Mouse (Mus musculus) C2C12 (cell line): ENCODE data around the gene Magix. TPM values are rescaled to one million over a fixed set of nuclear protein-coding genes. Genes with fewer than 3 reads are reported as not detected.

Experiments used
- H3K27me3 ChIP-seq: one replicate; pipeline ENCODE4 v1.6.1; 2011; ENCODE audit not compliant: control insufficient read depth, insufficient read depth, insufficient read length
- H3K36me3 ChIP-seq: one replicate; pipeline ENCODE4 v1.6.1; 2011; ENCODE audit not compliant: control insufficient read depth, insufficient read depth
- H3K4me3 ChIP-seq: one replicate; pipeline ENCODE4 v1.5.1; 2011; ENCODE audit warnings: mild to moderate bottlenecking, control low read depth; ENCODE audit not compliant: poor library complexity, insufficient read depth, severe bottlenecking
- H3K79me2 ChIP-seq: one replicate; pipeline ENCODE4 v1.6.1; 2011; ENCODE audit not compliant: control insufficient read depth, insufficient read depth
- H3K79me3 ChIP-seq: one replicate; pipeline ENCODE4 v1.6.1; 2011; ENCODE audit warnings: low read depth, control low read depth
- H3ac ChIP-seq: one replicate; pipeline ENCODE3; 2011; ENCODE audit warnings: low read depth; ENCODE audit not compliant: control insufficient read depth, insufficient read length
- CEBPB ChIP-seq: IDR thresholded peaks from one replicate; pipeline ENCODE4 v1.6.1; 2011; ENCODE audit warnings: low read depth, mild to moderate bottlenecking, control low read depth, moderate library complexity
- CTCF ChIP-seq: IDR thresholded peaks from one replicate; pipeline ENCODE4 v1.5.1; 2011; ENCODE audit not compliant: control insufficient read depth, insufficient read depth, insufficient read length
- FOSL1 ChIP-seq: IDR thresholded peaks from one replicate; pipeline ENCODE4 v1.8.0; 2011; ENCODE audit warnings: mild to moderate bottlenecking, low read length; ENCODE audit not compliant: poor library complexity, insufficient read depth, severe bottlenecking
- MAX ChIP-seq: IDR thresholded peaks from one replicate; pipeline ENCODE4 v1.6.1; 2011; ENCODE audit warnings: mild to moderate bottlenecking, control low read depth
- MYOD1 ChIP-seq: IDR thresholded peaks from one replicate; pipeline ENCODE4 v1.6.1; 2011; ENCODE audit warnings: low read depth; ENCODE audit not compliant: control insufficient read depth, insufficient read length
- MYOG ChIP-seq: IDR thresholded peaks from one replicate; pipeline ENCODE4 v1.6.1; 2011; ENCODE audit not compliant: control insufficient read depth, insufficient read length; ENCODE audit errors: extremely low read depth
- USF1 ChIP-seq: IDR thresholded peaks from one replicate; pipeline ENCODE4 v1.6.1; 2011; ENCODE audit warnings: low read depth, mild to moderate bottlenecking, control low read depth, moderate library complexity
- polyA plus RNA-seq: library from polyadenylated mRNA; unstranded; fragments of >200 nt; fragmentation: generic; extraction: Trizol; gene quantifications from one replicate; pipeline ENCODE4 v1.2.1, GENCODE M21; 2012; ENCODE audit warnings: missing spikeins

Magix gene
- polyA plus RNA-seq, 1 experiment, result 0.08 TPM

DNA sequence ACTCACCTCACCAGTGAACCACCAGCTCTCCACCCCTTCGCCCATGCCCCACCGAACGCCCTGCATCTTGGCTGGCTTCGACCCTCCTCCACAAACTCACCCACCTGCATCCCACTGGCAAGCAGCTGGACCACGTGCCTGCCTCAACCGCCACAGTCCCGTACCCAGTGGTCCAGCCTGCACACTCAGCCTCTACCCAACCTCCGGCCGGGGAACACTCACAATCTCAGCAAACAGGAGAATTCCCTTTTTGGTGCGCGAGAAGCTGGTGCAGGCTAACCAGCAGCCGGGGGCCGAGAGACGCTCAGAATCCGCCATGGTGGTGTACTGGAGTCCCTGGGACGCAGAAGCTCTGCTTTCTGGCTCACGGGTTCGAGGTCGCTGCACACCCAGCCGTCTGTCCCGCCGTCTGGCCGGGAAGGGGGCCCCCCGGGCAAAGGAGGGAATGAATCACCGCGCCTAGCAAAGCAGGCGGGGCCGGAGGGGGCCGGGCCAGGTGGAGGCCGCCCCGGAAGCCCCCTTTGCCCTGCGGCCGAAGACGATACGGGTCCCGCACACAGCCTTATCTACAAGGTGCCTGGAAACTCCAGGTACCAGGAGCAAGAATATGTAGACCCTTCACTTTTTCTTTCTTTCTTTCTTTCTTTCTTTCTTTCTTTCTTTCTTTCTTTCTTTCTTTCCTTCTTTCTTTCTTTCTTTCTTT, 10.0 kb downstream of the Magix start, which contains the start of gene Plp2:
Gene Plp2, minus strand, starts transcription at position 470 of the 703 bp plus-strand sequence.
- no peaks in the 10 kb centered on the region for H3K27me3 ChIP-seq
- peaks cover 33% of the 10 kb centered on the region for H3K79me2 ChIP-seq
- peak within 1 kb of the TSS; percentile 99 for H3ac ChIP-seq
- peaks cover 22% of the 10 kb centered on the region for H3K36me3 ChIP-seq
- H3K4me3 ChIP-seq, result peak within 1 kb of the TSS; percentile 71
- TF ChIP-seq MYOD1 (no peak), CTCF (no peak), FOSL1 (no peak), USF1 (no peak), CEBPB (no peak), MYOG (no peak), MAX (no peak)
- H3K79me3 ChIP-seq, result peaks cover 19% of the 10 kb centered on the region

DNA sequence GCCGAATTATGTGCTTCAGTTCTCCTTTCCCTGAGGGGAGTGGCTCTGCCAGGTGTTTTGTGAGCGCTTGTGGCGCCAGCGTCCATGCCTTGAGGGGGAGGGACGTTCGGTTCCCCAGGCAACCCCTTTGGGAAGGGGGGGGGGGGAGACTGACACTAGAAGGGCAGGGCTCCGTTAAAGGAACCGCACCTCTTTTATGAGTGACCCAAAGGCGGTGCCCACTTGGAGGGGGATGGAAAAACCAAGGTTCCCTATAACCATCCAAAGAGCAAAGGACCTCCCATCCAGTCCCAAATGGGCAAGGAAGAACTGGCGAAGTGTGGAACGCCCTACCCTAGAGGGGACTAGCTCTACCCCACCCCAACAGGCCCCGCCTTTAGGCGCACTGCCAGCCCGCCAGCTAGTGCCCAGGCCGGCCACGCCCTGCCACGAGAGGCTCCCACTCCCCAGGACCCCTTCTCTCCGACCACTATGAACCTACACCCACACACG, 10.6 kb downstream of the Magix start:
- H3ac ChIP-seq, result peak overlapping the region; percentile 99
- peaks cover 19% of the 10 kb centered on the region for H3K79me3 ChIP-seq
- peaks cover 24% of the 10 kb centered on the region for H3K36me3 ChIP-seq
- peak overlapping the region; percentile 71 for H3K4me3 ChIP-seq
- H3K27me3 ChIP-seq, result no peaks in the 10 kb centered on the region
- no peak for TF ChIP-seq USF1
- no peak for TF ChIP-seq MYOD1
- TF ChIP-seq MAX, result no peak
- TF ChIP-seq CTCF, result no peak
- TF ChIP-seq MYOG, result no peak
- TF ChIP-seq FOSL1, result no peak
- no peak for TF ChIP-seq CEBPB
- H3K79me2 ChIP-seq, result peaks cover 33% of the 10 kb centered on the region

DNA sequence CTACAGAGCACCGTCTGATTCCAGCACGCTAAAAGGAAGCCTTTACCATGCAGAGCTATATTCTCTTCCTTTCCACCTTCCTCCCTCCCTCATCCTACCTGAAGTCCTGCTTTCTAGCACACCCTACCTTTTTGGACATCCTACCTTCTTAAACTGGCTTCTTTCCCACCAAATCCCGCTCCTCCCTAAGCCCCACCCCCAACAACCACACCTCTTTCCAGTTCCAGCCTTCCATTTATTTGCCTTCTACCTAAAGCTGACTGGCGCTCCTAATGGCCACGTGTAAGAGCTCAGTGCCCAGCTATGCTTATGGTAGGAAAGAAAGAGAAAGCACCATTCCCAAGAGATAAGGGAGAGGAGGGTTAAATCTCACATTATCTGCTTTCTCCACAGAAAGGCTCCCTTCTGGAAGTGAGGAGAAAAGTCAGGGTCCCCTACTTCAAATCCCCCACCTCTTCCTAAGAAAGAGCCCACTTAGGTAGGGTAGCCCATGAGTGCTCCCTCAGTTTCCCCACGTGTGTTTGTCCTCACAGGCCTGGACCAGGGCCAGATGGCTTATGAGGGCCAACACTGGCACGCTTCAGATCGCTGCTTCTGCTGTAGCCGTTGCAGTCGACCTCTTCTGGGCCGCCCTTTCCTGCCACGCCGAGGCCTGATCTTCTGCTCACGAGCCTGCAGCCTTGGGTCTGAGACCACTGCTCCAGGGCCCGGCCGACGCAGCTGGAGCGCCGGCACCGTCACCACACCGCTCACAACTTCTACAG, 15.1 kb downstream of the Magix start:
- H3K27me3 ChIP-seq, result no peaks in the 10 kb centered on the region
- peaks cover 16% of the 10 kb centered on the region for H3K79me3 ChIP-seq
- no peak overlapping the region for H3K4me3 ChIP-seq
- no peak for TF ChIP-seq USF1
- TF ChIP-seq MYOD1, result no peak
- TF ChIP-seq MAX, result no peak
- no peak for TF ChIP-seq FOSL1
- no peak for TF ChIP-seq CTCF
- TF ChIP-seq CEBPB, result no peak
- TF ChIP-seq MYOG, result no peak
- H3K79me2 ChIP-seq, result peaks cover 21% of the 10 kb centered on the region
- no peak overlapping the region for H3ac ChIP-seq
- H3K36me3 ChIP-seq, result peaks cover 24% of the 10 kb centered on the region

DNA sequence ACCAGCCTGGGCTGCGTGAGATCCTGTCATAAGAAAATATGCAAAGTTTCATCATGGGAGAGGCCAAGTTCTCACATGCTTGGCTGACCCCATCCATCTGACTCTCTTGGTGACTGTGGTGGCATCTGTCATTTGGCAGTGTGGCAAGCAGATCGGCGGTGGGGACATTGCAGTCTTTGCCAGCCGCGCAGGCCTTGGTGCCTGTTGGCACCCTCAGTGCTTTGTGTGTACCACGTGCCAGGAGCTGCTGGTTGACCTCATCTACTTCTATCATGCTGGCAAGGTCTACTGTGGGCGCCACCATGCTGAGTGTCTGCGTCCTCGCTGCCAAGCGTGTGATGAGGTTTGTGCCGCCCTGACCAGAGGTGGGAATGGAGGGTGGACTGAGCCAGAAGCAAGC, 16.3 kb downstream of the Magix start:
- H3ac ChIP-seq, result no peak overlapping the region
- peaks cover 14% of the 10 kb centered on the region for H3K79me2 ChIP-seq
- H3K36me3 ChIP-seq, result peaks cover 20% of the 10 kb centered on the region
- TF ChIP-seq MAX, result no peak
- TF ChIP-seq MYOG, result no peak
- no peak for TF ChIP-seq FOSL1
- TF ChIP-seq CEBPB, result no peak
- no peak for TF ChIP-seq MYOD1
- no peak for TF ChIP-seq CTCF
- TF ChIP-seq USF1, result no peak
- H3K4me3 ChIP-seq, result no peak overlapping the region
- H3K27me3 ChIP-seq, result no peaks in the 10 kb centered on the region
- peaks cover 8% of the 10 kb centered on the region for H3K79me3 ChIP-seq

DNA sequence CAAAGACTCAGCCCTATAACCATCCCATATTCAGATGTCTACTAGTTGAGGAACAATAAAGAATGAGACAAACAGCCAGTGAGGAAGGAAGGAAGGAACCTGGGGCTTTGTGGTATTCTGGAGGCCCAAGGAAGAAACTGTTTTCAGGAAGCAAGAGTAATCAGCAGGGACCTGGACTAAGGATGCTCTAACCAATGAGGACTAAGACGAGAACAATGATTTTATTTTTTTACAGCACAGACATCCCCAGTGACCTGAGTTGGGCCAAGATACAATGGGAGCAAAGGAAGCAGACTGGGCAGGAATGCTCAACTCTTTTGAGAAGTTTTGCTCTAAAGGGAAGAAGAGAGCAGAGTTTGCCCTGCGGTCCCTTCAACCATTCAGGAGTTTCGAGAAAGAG, 18.1 kb downstream of the Magix start:
- Histone ChIP-seq H3ac (no peak overlapping the region), H3K27me3 (no peaks in the 10 kb centered on the region), H3K79me3 (no peaks in the 10 kb centered on the region), H3K36me3 (peaks cover 9% of the 10 kb centered on the region), H3K79me2 (no peaks in the 10 kb centered on the region), H3K4me3 (no peak overlapping the region)
- TF ChIP-seq MYOD1 (no peak), FOSL1 (no peak), CTCF (no peak), MYOG (no peak), USF1 (no peak), MAX (no peak), CEBPB (no peak)
